In the genomic region with DNA sequence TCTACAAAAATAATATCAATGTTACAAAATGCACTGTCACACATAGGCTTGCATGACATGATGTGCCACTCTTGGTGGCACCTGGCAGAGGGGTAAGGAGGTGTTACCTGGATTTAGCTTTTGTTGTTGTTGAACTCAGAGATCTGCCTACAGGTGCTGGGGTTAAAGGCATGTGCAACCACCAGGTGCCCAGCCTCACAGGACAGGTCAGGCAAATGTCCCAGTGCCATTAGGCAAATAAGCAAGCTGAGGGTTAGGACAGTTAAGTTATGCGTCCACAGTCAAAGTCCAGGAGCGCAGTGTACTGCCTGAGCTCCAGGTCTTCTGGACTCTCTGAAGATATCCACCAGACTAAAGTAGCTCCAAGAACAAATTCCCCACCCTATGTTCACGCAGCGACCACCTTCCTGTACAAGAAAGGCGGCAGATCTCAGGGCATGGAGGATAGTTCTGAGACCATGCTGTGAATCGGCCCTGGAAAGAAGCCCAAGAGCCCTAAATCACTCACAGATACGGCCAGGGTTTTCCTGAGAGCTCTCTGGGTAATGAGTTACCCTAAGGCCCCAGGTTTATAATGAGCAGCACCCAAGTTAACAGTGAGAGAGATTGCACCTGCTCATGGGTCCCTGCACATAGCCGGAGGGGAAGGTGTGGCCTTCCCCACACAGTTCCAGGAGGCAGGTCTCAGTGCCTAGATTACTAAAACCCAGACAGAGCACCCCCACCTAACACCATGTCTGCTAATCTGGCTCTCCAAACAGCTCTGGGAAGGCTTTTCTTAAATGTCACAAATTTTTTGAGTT, we compare ENCODE assay signal across 18 mouse cellular contexts. TPM values are rescaled to one million over a fixed set of nuclear protein-coding genes. Genes with fewer than 3 reads are reported as not detected.
A peak's percentile ranks its signal among the peaks of the same experiment; 100 is the strongest.
DNase-seq lines count a peak whose midpoint lies in the region; ATAC-seq lines count a peak whose summit lies in the region.
"Had no signal": no experiment of that assay in that cellular context is flagged by ENCODE, and none has a peak within 500 bp of the region (broad histone marks: within the 10 kb centered on the region; RNA-seq: fewer than 3 reads in every experiment).

No protein-coding gene starts in this region.

- H3K4me3 ChIP-seq in liver, embryonic 13.5 days (replicated peaks) = no peak overlapping the region
- H3K4me3 ChIP-seq in liver, embryonic 11.5 days (ENCODE audit: low read depth, low read length) = no peak overlapping the region
- H3K4me3 ChIP-seq in intestine, embryonic 16.5 days (ENCODE audit: low read length) = no peak overlapping the region
- no peak overlapping the region for H3K4me3 ChIP-seq in kidney, embryonic 16.5 days (ENCODE audit: low read length)
- H3K4me3 ChIP-seq: embryonic facial prominence, embryonic 12.5 days; heart, embryonic 15.5 days; left cerebral cortex, adult 2 months; lung, embryonic 15.5 days; myocyte; neural tube, embryonic 15.5 days had no signal

- H3K36me3 ChIP-seq in liver, embryonic 13.5 days = peaks cover 23% of the 10 kb centered on the region; the same call in 1 of the 2 replicates
- peaks cover 3% of the 10 kb centered on the region; the same call in 1 of the 2 replicates for H3K36me3 ChIP-seq in liver, embryonic 11.5 days (ENCODE audit: control insufficient read depth, insufficient read depth, low read length)
- H3K36me3 ChIP-seq in intestine, embryonic 16.5 days (ENCODE audit: control insufficient read depth, insufficient read depth, low read length) = peaks cover 4% of the 10 kb centered on the region
- peaks cover 34% of the 10 kb centered on the region for H3K36me3 ChIP-seq in kidney, embryonic 16.5 days (ENCODE audit: insufficient read depth, low read length)

- H3K27me3 ChIP-seq in liver, embryonic 13.5 days = no peaks in the 10 kb centered on the region
- no peaks in the 10 kb centered on the region for H3K27me3 ChIP-seq in liver, embryonic 11.5 days (replicated peaks; ENCODE audit: control insufficient read depth, insufficient read depth, low read length)
- no peaks in the 10 kb centered on the region for H3K27me3 ChIP-seq in intestine, embryonic 16.5 days (replicated peaks; ENCODE audit: control insufficient read depth, insufficient read depth, low read length)
- no peaks in the 10 kb centered on the region for H3K27me3 ChIP-seq in kidney, embryonic 16.5 days (ENCODE audit: insufficient read depth, low read length)
- H3K27me3 ChIP-seq: embryonic facial prominence, embryonic 12.5 days; heart, embryonic 15.5 days; lung, embryonic 15.5 days; neural tube, embryonic 15.5 days had no signal

- no peak overlapping the region for H3K4me2 ChIP-seq in liver, embryonic 13.5 days
- H3K4me2 ChIP-seq in liver, embryonic 11.5 days = no peak overlapping the region
- no peak overlapping the region for H3K4me2 ChIP-seq in intestine, embryonic 16.5 days (ENCODE audit: low read depth, low read length)
- H3K4me2 ChIP-seq in kidney, embryonic 16.5 days (replicated peaks; ENCODE audit: low read depth, low read length) = no peak overlapping the region
- H3K4me2 ChIP-seq: embryonic facial prominence, embryonic 12.5 days; heart, embryonic 15.5 days; lung, embryonic 15.5 days; neural tube, embryonic 15.5 days had no signal

- no peak for DNase-seq in liver, embryonic 13.5 days
- DNase-seq in liver, embryonic 11.5 days (ENCODE audit: low spot score) = no peak
- peak; percentile 24 for DNase-seq in yolk sac, embryonic 10.5 days (ENCODE audit: low spot score)
- DNase-seq in urinary bladder, postnatal 36 days (ENCODE audit: low spot score in 2 of 2) = no peak
- DNase-seq in layer of hippocampus, adult 11-12 months (ENCODE audit: low spot score) = no peak
- DNase-seq: adrenal gland, adult 8-10 months; cerebellum, adult 18-20 months; midbrain, embryonic 14.5 days; thymus, adult 18-20 months had no signal

- H3K4me1 ChIP-seq in liver, embryonic 13.5 days (replicated peaks) = peaks cover 11% of the 10 kb centered on the region
- peaks cover 4% of the 10 kb centered on the region; the same call in 1 of the 2 replicates for H3K4me1 ChIP-seq in liver, embryonic 11.5 days (replicated peaks; ENCODE audit: control insufficient read depth, insufficient read depth, low read length)
- H3K4me1 ChIP-seq in intestine, embryonic 16.5 days (ENCODE audit: control insufficient read depth, insufficient read depth, low read length) = peaks cover 30% of the 10 kb centered on the region
- peaks cover 15% of the 10 kb centered on the region for H3K4me1 ChIP-seq in kidney, embryonic 16.5 days (ENCODE audit: insufficient read depth, low read length)

- peak; percentile 43; the same call in 1 of the 2 replicates for ATAC-seq in liver, embryonic 13.5 days (ENCODE audit: low read depth)
- ATAC-seq in liver, embryonic 11.5 days (replicated peaks; ENCODE audit: low FRiP score) = no peak
- peak; percentile 93 for ATAC-seq in intestine, embryonic 16.5 days
- peak; percentile 78 for ATAC-seq in kidney, embryonic 16.5 days (ENCODE audit: low FRiP score, low TSS enrichment)
- ATAC-seq: forebrain, embryonic 16.5 days had no signal

- no peaks in the 10 kb centered on the region for H3K9me3 ChIP-seq in liver, embryonic 13.5 days (replicated peaks)
- H3K9me3 ChIP-seq in liver, embryonic 11.5 days (ENCODE audit: control insufficient read depth, low read length) = no peaks in the 10 kb centered on the region
- no peaks in the 10 kb centered on the region for H3K9me3 ChIP-seq in intestine, embryonic 16.5 days (ENCODE audit: control insufficient read depth, low read length)
- no peaks in the 10 kb centered on the region for H3K9me3 ChIP-seq in kidney, embryonic 16.5 days (ENCODE audit: low read length)
- H3K9me3 ChIP-seq: embryonic facial prominence, embryonic 12.5 days; heart, embryonic 15.5 days; lung, embryonic 15.5 days; neural tube, embryonic 15.5 days had no signal

- H3K27ac ChIP-seq in liver, embryonic 13.5 days = no peak overlapping the region
- H3K27ac ChIP-seq in liver, embryonic 11.5 days (ENCODE audit: low read depth, low read length) = no peak overlapping the region
- peak overlapping the region; percentile 73 for H3K27ac ChIP-seq in intestine, embryonic 16.5 days (ENCODE audit: low read length)
- peak overlapping the region; percentile 49; the same call in 1 of the 2 replicates for H3K27ac ChIP-seq in kidney, embryonic 16.5 days (ENCODE audit: low read length)
- H3K27ac ChIP-seq: embryonic facial prominence, embryonic 12.5 days; heart, embryonic 15.5 days; left cerebral cortex, adult 2 months; lung, embryonic 15.5 days; neural tube, embryonic 15.5 days had no signal

- 70% methylated on average over 8 of the region's 8 CpGs for WGBS in liver, embryonic 13.5 days (ENCODE audit: insufficient replicate concordance)
- 91% methylated on average over 8 of the region's 8 CpGs for WGBS in liver, embryonic 11.5 days
- WGBS in intestine, embryonic 16.5 days = 60% methylated on average over 8 of the region's 8 CpGs
- 74% methylated on average over 8 of the region's 8 CpGs for WGBS in kidney, embryonic 16.5 days

- H3K9ac ChIP-seq in liver, embryonic 13.5 days = no peak overlapping the region
- H3K9ac ChIP-seq in liver, embryonic 11.5 days (ENCODE audit: low read depth, low read length) = no peak overlapping the region
- H3K9ac ChIP-seq in intestine, embryonic 16.5 days (ENCODE audit: low read depth, low read length) = no peak overlapping the region
- no peak overlapping the region for H3K9ac ChIP-seq in kidney, embryonic 16.5 days (replicated peaks; ENCODE audit: low read length)
- H3K9ac ChIP-seq: embryonic facial prominence, embryonic 12.5 days; heart, embryonic 15.5 days; lung, embryonic 15.5 days; neural tube, embryonic 15.5 days had no signal

RNA-seq across cellular contexts. Expression of a gene that starts 6.2 kb away (rescaled TPM):
- polyA plus RNA-seq in liver, embryonic 13.5 days (2015; fragmentation: Nextera tagmentation; extraction: Ambion mirVana) = 6.6 and 8.2 TPM in 2 replicates
- 9.2 and 10.8 TPM in 2 replicates for polyA plus RNA-seq in liver, embryonic 11.5 days (2014; fragmentation: Nextera tagmentation; extraction: Ambion mirVana)
- polyA plus RNA-seq in intestine, embryonic 16.5 days (2015; fragmentation: Nextera tagmentation; extraction: Ambion mirVana) = 67.7 and 77.3 TPM in 2 replicates
- polyA plus RNA-seq in kidney, embryonic 16.5 days (2015; fragmentation: Nextera tagmentation; extraction: Ambion mirVana) = 30.9 and 31.7 TPM in 2 replicates

RNA-seq across cellular contexts. Expression of a gene that starts 53.3 kb away (rescaled TPM):
- 0.28 and 0.44 TPM in 2 replicates for polyA plus RNA-seq in liver, embryonic 13.5 days (2015; fragmentation: Nextera tagmentation; extraction: Ambion mirVana)
- polyA plus RNA-seq in liver, embryonic 11.5 days (2014; fragmentation: Nextera tagmentation; extraction: Ambion mirVana) = 0.42 and 0.47 TPM in 2 replicates
- polyA plus RNA-seq in intestine, embryonic 16.5 days (2015; fragmentation: Nextera tagmentation; extraction: Ambion mirVana) = 1.0 and 1.5 TPM in 2 replicates
- polyA plus RNA-seq in kidney, embryonic 16.5 days (2015; fragmentation: Nextera tagmentation; extraction: Ambion mirVana) = 1.4 and 2.3 TPM in 2 replicates

Comparison
In these comparisons a context has a peak if more than half of its experiments do, and no peak if none do; other contexts are left out.
1. H3K27ac ChIP-seq: peak in intestine, embryonic 16.5 days (single experiment) and kidney, embryonic 16.5 days (single experiment); none in liver, embryonic 13.5 days (single experiment) and liver, embryonic 11.5 days (single experiment).